Mouse (Mus musculus) midbrain, postnatal 0 days (tissue): Measurements from ENCODE around the gene Polr2c. TPM values are rescaled to one million over a fixed set of nuclear protein-coding genes. Genes with fewer than 3 reads are reported as not detected.
"Not testable (repeated sequence)": the region's sequence is repeated elsewhere in the genome, so short reads cannot be mapped to it uniquely, and the experiment has no call there.

Experiments
- ATAC-seq: fragments of 200-750 bp; cut with Nextera tagmentation; 2 replicates; pipeline ENCODE4 v1.8.0; 2017; ENCODE audit warnings: moderate number of reproducible peaks, mild to moderate bottlenecking, moderate TSS enrichment, moderate library complexity; ENCODE audit not compliant: low FRiP score
- DNase-seq: peaks from one replicate; pipeline ENCODE4 v3.0.0-alpha.2; 2015; ENCODE audit warnings: low spot score
- H3K27ac ChIP-seq: fragments of 300-500 bp; sonication (generic); 2 replicates; pipeline ENCODE4 v1.5.1; 2014; ENCODE audit warnings: low read depth, mild to moderate bottlenecking, low read length, mixed read lengths
- H3K27me3 ChIP-seq: fragments of 300-500 bp; sonication (generic); 2 replicates; pipeline ENCODE4 v1.6.1; 2014; ENCODE audit warnings: low read length, control low read depth, mixed read lengths; ENCODE audit not compliant: insufficient read depth
- H3K36me3 ChIP-seq: fragments of 300-500 bp; sonication (generic); 2 replicates; pipeline ENCODE4 v1.6.1; 2014; ENCODE audit warnings: low read length, control low read depth, mixed read lengths; ENCODE audit not compliant: insufficient read depth
- H3K4me1 ChIP-seq: fragments of 300-500 bp; sonication (generic); 2 replicates; pipeline ENCODE4 v1.6.1; 2014; ENCODE audit warnings: mild to moderate bottlenecking, control low read depth, antibody characterized with exemption, low read length, mixed read lengths; ENCODE audit not compliant: insufficient read depth
- H3K4me2 ChIP-seq: fragments of 300-500 bp; sonication (generic); 2 replicates; pipeline ENCODE4 v1.6.1; 2014; ENCODE audit warnings: low read depth, mild to moderate bottlenecking, low read length, mixed read lengths; ENCODE audit not compliant: poor library complexity, severe bottlenecking
- H3K4me3 ChIP-seq: fragments of 300-500 bp; sonication (generic); 2 replicates; pipeline ENCODE4 v1.5.1; 2014; ENCODE audit warnings: low read depth, mild to moderate bottlenecking, low read length, moderate library complexity
- H3K9ac ChIP-seq: fragments of 300-500 bp; sonication (generic); replicated peaks from 2 replicates; pipeline ENCODE4 v1.6.1; 2014; ENCODE audit warnings: mild to moderate bottlenecking, low read length, moderate library complexity, mixed read lengths; ENCODE audit not compliant: poor library complexity, severe bottlenecking
- H3K9me3 ChIP-seq: fragments of 300-500 bp; sonication (generic); 2 replicates; pipeline ENCODE4 v1.6.1; 2016; ENCODE audit warnings: low read length, control low read depth
- CTCF ChIP-seq: IDR thresholded peaks from 2 replicates; pipeline ENCODE4 v1.5.1; 2016; ENCODE audit warnings: antibody characterized with exemption, mild to moderate bottlenecking
- WGBS: fragments of 180-500 bp; shearing (Covaris S2); extraction: QIAGEN DNeasy Blood & Tissue Kit; methylation state at CpG from one replicate; pipeline ENCODE4 v1.1.7; 2014; 5-methylcytosine and 5-hydroxymethylcytosine counted together
- polyA plus RNA-seq: library from polyadenylated mRNA; unstranded; fragments of >200 nt; fragmentation: Nextera tagmentation; extraction: Ambion mirVana; gene quantifications from 2 replicates; pipeline ENCODE4 v1.2.1, GENCODE M21; 2015
- total RNA-seq: library from RNA; depleted of rRNA; stranded (reverse); fragments of >200 nt; gene quantifications from 2 replicates; pipeline ENCODE4 v1.2.3, GENCODE M21; 2014

Gene Polr2c
- total and polyA plus RNA-seq, 2 experiments from 2014 or later = 62.5 to 93.3 TPM

DNA sequence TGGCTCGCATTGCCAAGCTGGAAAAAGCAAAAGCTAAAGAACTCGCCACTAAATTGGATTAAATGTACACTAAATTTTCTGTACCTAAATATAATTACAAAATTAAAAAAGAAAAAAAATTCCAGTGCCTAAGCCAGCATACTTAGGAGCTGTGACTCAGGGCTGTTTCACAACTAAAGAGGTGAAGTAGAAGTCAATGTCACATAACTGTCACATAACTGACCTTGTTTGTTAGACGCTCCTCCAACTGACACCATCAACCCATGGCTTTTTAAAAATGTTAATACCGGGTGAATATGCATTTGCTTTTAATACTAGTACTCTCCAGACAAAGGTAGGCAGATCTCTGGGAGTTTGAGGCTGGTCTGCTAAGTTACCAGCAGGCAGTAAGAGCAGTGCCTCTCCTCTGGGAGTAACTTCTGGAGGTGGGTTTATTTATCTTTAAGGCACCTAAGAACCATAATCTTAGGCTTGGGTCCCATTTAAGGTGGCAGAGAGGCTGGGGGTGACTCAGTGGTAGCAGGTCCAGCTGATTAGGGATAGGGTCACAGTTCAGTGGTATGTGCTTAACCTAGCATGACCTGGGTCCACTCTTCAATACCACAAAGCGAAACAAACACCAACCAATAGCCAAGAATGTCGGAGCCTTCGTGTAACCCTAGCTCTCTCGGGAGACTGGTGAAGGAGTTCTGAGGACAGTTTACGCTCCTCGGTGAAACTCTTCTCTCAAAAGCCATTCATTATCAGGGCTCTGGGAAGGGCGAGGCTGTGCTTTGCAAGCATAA lies 20.6 kb upstream of the Polr2c start:
- no peaks in the 10 kb centered on the region for H3K27me3 ChIP-seq
- H3K9me3 ChIP-seq = no peaks in the 10 kb centered on the region
- H3K4me1 ChIP-seq = peaks cover 6% of the 10 kb centered on the region; the same call in 1 of the 2 replicates
- H3K27ac ChIP-seq = no peak overlapping the region
- peaks cover 2% of the 10 kb centered on the region for H3K36me3 ChIP-seq
- 74% methylated on average over 11 of the region's 11 CpGs for WGBS
- TF ChIP-seq CTCF = no peak
- peak overlapping the region; percentile 81 for H3K4me2 ChIP-seq
- no peak overlapping the region for H3K9ac ChIP-seq
- DNase-seq (no peak), ATAC-seq (no peak)
- peak overlapping the region; percentile 81; the same call in 1 of the 2 replicates for H3K4me3 ChIP-seq

DNA sequence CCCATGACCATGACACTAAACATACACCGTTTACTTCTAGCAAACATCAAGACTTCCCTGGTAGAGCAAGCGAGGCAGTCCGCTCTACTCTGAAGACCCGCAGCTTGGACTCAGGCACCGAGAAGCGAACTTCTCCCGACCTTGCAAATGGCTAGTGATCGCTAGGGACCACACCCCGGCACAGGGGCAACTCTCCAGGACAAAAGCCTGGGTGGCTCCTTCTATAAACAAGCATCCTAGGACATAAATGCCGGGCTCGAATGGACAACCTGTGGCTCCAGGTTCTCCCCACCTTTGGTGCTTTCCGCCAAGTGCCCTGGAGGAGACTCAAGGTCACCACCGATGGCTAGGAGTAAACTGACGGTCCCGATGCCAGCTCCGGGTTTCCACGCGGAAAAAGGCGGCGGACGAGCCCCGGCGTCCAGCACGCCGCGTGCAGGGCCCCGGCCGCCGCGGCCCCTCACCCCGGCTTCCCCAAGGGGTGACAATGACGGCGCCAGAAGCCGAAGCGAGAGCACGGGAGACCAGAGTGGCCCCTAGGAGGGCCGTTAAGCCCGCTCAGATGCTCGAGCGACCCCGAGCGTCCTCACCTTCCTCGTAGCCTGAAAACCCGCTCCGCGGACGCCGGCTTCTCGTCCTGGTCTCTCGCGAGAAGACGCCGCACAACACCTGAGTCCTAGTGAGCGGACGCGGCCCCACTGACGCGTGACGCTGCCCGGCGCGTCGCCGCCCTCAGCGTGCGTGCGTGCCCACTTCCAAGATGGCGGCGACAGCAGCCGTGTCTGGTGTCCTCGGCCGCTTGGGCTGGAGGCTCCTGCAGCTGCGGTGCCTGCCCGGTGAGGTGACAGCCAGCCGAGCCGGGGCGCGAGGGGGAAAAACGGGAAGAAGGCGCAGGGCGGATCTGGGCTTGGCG lies 19.3 kb upstream of the Polr2c start, which contains the start of the genes Coq9 and Ciapin1:
Gene Coq9 (plus strand): TSS at position 660 of the 913 bp plus-strand sequence.
Gene Ciapin1 (minus strand): TSS at position 697 of the 913 bp plus-strand sequence.
- DNase-seq (peak; percentile 96), ATAC-seq (peak; percentile 98)
- WGBS = under 1% methylated on average over 79 of the region's 82 CpGs
- Histone ChIP-seq H3K4me1 (peaks cover 6% of the 10 kb centered on the region; the same call in 1 of the 2 replicates), H3K27me3 (no peaks in the 10 kb centered on the region), H3K4me2 (peak within 1 kb of the TSS; percentile 81), H3K9ac (peak within 1 kb of the TSS; percentile 90), H3K9me3 (no peaks in the 10 kb centered on the region), H3K36me3 (no peaks in the 10 kb centered on the region), H3K4me3 (peak within 1 kb of the TSS; percentile 81), H3K27ac (peak within 1 kb of the TSS; percentile 93)
- no peak for TF ChIP-seq CTCF

DNA sequence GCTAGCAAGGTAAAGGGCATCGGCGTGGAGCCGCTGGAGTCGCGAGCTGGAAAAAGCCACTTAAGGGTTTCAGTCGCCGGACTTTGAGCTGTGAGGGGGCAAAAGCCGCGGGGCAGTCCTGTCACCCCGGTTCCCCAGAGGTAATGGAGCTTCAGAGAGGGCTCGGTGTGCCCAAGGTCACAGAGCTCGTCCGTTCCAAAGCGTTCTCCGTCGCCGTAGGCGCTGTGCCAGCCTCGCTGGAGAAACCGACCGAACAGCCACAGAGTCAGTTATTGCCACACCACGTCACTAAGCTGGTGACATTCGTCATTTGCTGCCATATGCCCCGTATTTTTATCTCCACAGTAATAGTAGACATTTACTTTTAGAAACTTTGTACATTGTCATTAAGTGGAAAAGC lies 18.6 kb upstream of the Polr2c start:
- peaks cover 6% of the 10 kb centered on the region; the same call in 1 of the 2 replicates for H3K4me1 ChIP-seq
- 1% methylated on average over 24 of the region's 24 CpGs for WGBS

DNA sequence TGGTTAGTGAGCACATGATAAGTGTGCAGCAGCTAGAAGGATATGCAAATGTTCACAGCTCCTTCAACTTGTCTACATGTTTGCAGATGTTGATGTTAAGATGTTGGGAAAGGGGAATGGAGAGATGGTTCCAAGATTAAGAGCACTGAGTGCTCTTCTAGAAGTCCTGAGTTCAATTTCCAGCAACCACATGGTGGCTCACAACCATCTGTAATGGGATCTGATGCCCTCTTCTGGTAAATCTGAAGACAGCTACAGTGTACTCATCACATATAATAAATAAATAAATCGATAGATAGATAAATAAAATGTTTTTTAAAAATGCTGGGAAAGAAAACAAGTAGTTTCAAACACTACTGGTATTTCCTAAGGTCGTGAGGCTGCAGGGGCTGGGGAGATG lies 16.1 kb upstream of the Polr2c start:
- Histone ChIP-seq H3K36me3 (peaks cover 20% of the 10 kb centered on the region), H3K4me2 (no peak overlapping the region), H3K4me1 (peaks cover 6% of the 10 kb centered on the region; the same call in 1 of the 2 replicates), H3K9me3 (no peaks in the 10 kb centered on the region), H3K9ac (no peak overlapping the region), H3K27me3 (no peaks in the 10 kb centered on the region), H3K27ac (no peak overlapping the region), H3K4me3 (no peak overlapping the region)
- ATAC-seq (no peak), DNase-seq (no peak)
- peak; percentile 32; the same call in 1 of the 2 replicates for TF ChIP-seq CTCF
- 57% methylated on average over 2 of the region's 2 CpGs for WGBS

More for the DNA sequence above, 18.6 kb upstream of the Polr2c start:
- Histone ChIP-seq H3K4me3 (peak overlapping the region; percentile 81), H3K27me3 (no peaks in the 10 kb centered on the region), H3K27ac (peak overlapping the region; percentile 93), H3K4me2 (peak overlapping the region; percentile 81), H3K9ac (peak overlapping the region; percentile 90), H3K36me3 (no peaks in the 10 kb centered on the region), H3K9me3 (no peaks in the 10 kb centered on the region)
- peak; percentile 65 for DNase-seq
- no peak for TF ChIP-seq CTCF
- ATAC-seq = peak; percentile 64

DNA sequence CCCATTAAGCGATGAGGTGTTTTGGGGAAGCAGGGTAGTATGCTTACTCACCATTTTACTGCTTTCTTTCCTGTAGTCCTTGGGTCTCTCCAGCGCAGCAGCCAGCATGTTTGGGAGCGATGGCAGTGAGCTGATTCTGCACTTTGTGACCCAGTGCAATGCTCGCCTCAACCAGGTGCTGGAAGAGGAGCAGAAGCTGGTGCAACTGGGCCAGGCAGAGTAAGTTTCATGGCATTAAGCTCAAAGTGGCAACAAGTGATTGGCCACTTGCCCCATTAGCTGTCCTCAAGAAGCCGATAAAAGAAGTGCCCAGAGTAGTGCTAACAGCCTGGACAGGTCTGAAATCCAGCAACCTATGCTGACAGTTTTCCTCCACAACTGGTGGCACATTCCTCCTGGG lies 7.2 kb upstream of the Polr2c start:
- H3K9me3 ChIP-seq = no peaks in the 10 kb centered on the region
- no peak for TF ChIP-seq CTCF
- no peaks in the 10 kb centered on the region for H3K4me1 ChIP-seq
- H3K4me2 ChIP-seq = no peak overlapping the region
- DNase-seq = no peak
- no peak overlapping the region for H3K27ac ChIP-seq
- H3K36me3 ChIP-seq = peaks cover 60% of the 10 kb centered on the region
- no peak overlapping the region for H3K4me3 ChIP-seq
- H3K27me3 ChIP-seq = no peaks in the 10 kb centered on the region
- no peak overlapping the region for H3K9ac ChIP-seq
- 91% methylated on average over 5 of the region's 5 CpGs for WGBS
- ATAC-seq = no peak

DNA sequence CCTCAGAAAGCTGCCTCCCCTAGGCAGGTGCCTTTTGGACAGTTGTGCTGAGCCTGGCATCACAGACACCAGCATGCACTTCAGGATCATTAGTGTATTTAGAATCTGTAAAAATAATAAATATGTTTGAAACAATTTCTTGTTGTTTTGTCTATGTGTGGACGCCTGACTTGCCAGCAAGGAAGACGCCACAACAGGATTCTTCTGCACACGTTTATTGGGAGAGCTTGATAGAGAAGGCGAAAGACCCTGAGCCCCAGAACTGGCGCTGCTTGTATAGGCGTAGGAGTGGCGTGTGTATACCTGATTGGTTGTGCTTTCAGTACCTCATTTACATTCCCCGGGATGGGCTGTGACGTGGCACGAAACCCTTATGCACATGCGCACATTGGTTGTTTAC lies 2.5 kb upstream of the Polr2c start:
- not testable (repeated sequence) for DNase-seq, H3K4me3 ChIP-seq, ATAC-seq, H3K27ac ChIP-seq, H3K4me2 ChIP-seq, H3K9ac ChIP-seq, H3K27me3 ChIP-seq, H3K9me3 ChIP-seq, H3K4me1 ChIP-seq
- WGBS = 90% methylated on average over 11 of the region's 11 CpGs
- peaks cover 37% of the 10 kb centered on the region for H3K36me3 ChIP-seq
